Mouse (Mus musculus) midbrain, embryonic 10.5 days (tissue): ENCODE results near the gene Zbed6. TPM values are rescaled to one million over a fixed set of nuclear protein-coding genes. Genes with fewer than 3 reads are reported as not detected.
A peak's percentile ranks its signal among the peaks of the same experiment; 100 is the strongest.
"Not testable (repeated sequence)": the region's sequence is repeated elsewhere in the genome, so short reads cannot be mapped to it uniquely, and the experiment has no call there.

Experiments
- DNase-seq: peaks from one replicate; pipeline ENCODE4 v3.0.0-alpha.2; 2017; ENCODE audit warnings: low spot score
- H3K27ac ChIP-seq: fragments of 300-500 bp; sonication (generic); replicated peaks from 2 replicates; pipeline ENCODE4 v1.5.1; 2016; ENCODE audit warnings: mild to moderate bottlenecking
- H3K27me3 ChIP-seq: fragments of 300-500 bp; sonication (generic); 2 replicates; pipeline ENCODE4 v1.6.1; 2016; ENCODE audit warnings: low read depth, mild to moderate bottlenecking; ENCODE audit not compliant: poor library complexity, severe bottlenecking
- H3K36me3 ChIP-seq: fragments of 300-500 bp; sonication (generic); 2 replicates; pipeline ENCODE4 v1.6.1; 2016; ENCODE audit warnings: mild to moderate bottlenecking, moderate library complexity
- H3K4me1 ChIP-seq: fragments of 300-500 bp; sonication (generic); 2 replicates; pipeline ENCODE4 v1.6.1; 2016
- H3K4me3 ChIP-seq: fragments of 300-500 bp; sonication (generic); 2 replicates; pipeline ENCODE4 v1.5.1; 2016; ENCODE audit warnings: mild to moderate bottlenecking, moderate library complexity
- H3K9me3 ChIP-seq: fragments of 300-500 bp; sonication (generic); replicated peaks from 2 replicates; pipeline ENCODE4 v1.6.1; 2016; ENCODE audit warnings: mild to moderate bottlenecking
- WGBS: fragments of 180-500 bp; shearing (Covaris S2); methylation state at CpG from one replicate; pipeline ENCODE4 v1.1.7; 2016; 5-methylcytosine and 5-hydroxymethylcytosine counted together
- polyA plus RNA-seq: library from polyadenylated mRNA; unstranded; fragments of >200 nt; fragmentation: Nextera tagmentation; extraction: Ambion mirVana; gene quantifications from 2 replicates; pipeline ENCODE4 v1.2.1, GENCODE M21; 2016

Zbed6 gene
- polyA plus RNA-seq, 1 experiment from 2014 or later = not detected

DNA sequence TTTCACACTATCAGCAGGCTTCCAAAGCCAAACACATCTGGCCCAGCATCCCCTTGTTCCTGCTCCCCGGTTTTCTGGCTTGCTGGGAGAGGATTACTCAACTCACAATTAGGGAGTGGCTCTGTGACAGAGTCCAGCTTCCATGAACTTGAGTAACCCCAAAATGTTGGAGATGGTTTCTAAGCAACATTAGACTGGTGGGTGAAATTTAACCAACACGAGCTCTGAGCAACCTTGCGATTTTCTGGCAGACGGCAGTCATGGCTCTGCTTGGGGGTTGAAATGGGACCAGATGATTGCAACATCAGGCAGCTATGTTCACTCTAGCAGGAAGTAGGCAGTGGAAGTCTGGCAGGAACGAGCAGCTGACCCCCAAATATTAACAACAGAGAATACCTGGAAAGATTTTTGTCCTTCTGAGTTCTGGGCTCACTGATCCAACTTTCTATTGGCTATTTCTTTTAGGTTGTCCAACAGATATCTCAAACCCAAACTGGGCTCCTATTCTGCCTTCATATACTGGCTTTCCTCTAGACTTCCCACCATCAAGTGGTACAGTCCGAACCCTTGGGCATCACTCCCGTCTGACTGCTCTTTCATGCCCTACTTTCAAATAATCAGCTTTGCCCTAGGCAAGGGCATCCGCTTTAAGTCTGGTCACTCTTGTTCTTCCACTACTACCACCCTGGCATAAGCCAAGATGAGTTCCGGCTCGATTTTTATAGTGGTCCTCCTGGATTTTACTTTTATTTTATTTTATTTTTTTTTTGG, 25.2 kb upstream of the Zbed6 start:
- DNase-seq = no peak
- 85% methylated on average over 10 of the region's 10 CpGs for WGBS
- Histone ChIP-seq H3K4me1 (no peaks in the 10 kb centered on the region), H3K36me3 (no peaks in the 10 kb centered on the region), H3K9me3 (no peaks in the 10 kb centered on the region), H3K27me3 (no peaks in the 10 kb centered on the region), H3K4me3 (no peak overlapping the region), H3K27ac (no peak overlapping the region)

DNA sequence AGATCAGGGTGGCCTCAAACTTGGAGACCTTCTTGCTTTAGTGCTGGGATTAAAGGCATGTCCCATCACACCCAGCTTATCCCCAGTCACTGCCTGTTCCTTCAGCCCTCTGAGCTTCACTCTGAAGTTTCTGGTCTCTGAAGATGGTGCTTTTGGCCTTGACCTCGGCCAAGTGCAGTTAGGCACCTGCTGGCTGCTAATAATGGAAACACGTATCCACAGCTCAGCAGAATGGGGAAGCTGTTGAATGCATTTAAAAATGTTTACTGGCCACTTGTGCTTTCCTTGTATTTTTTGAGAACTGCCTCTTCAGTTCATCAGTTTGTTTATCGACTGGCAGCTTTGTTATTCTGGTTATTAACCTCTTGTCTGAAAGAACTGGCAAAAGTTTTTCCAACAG, 11.1 kb upstream of the Zbed6 start:
- no peak for DNase-seq
- H3K36me3 ChIP-seq = no peaks in the 10 kb centered on the region
- 81% methylated on average over 3 of the region's 3 CpGs for WGBS
- H3K4me1 ChIP-seq = peaks cover 4% of the 10 kb centered on the region; the same call in 1 of the 2 replicates
- no peaks in the 10 kb centered on the region for H3K9me3 ChIP-seq
- no peak overlapping the region for H3K4me3 ChIP-seq
- no peak overlapping the region for H3K27ac ChIP-seq
- H3K27me3 ChIP-seq = no peaks in the 10 kb centered on the region

GRCm38 (mm10) chr1:133671266-133671665, 10.6 kb upstream of the Zbed6 start:
- WGBS = 93% methylated on average over 3 of the region's 3 CpGs
- DNase-seq = no peak
- no peak overlapping the region for H3K4me3 ChIP-seq
- no peak overlapping the region for H3K27ac ChIP-seq
- no peaks in the 10 kb centered on the region for H3K36me3 ChIP-seq
- no peaks in the 10 kb centered on the region for H3K9me3 ChIP-seq
- no peaks in the 10 kb centered on the region for H3K27me3 ChIP-seq
- peaks cover 4% of the 10 kb centered on the region; the same call in 1 of the 2 replicates for H3K4me1 ChIP-seq

- Histone ChIP-seq H3K36me3 (no peaks in the 10 kb centered on the region), H3K27ac (no peak overlapping the region), H3K4me1 (peaks cover 4% of the 10 kb centered on the region; the same call in 1 of the 2 replicates), H3K4me3 (no peak overlapping the region), H3K9me3 (no peaks in the 10 kb centered on the region), H3K27me3 (no peaks in the 10 kb centered on the region)
- no peak for DNase-seq
- WGBS = 91% methylated on average over 6 of the region's 6 CpGs
Measured at GRCm38 (mm10) chr1:133670776-133671175, 10.1 kb upstream of the Zbed6 start.

GRCm38 (mm10) chr1:133670190-133670589, 9.5 kb upstream of the Zbed6 start:
- no peak for DNase-seq

DNA sequence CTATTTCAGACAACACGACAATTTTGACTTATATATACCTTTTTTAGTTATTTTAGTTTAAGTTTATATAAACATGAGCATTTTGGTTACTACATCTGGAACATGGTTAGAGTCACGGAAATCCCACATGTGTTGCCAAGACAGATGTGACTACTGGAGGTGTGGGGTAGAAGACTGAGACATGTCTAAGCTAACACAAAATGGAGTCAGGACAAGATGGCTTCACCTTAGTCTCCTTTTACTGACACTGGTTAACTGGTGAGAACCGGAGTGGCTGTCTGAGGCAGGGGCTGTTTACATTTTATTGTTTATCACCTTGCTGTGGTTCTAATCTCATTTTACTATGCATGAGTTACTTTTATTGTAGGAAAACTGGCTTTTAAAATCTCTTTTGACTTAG, 7.9 kb upstream of the Zbed6 start:
- WGBS = 89% methylated on average over 3 of the region's 3 CpGs
- DNase-seq = no peak
- H3K9me3 ChIP-seq = no peaks in the 10 kb centered on the region

More at GRCm38 (mm10) chr1:133670190-133670589, 9.5 kb upstream of the Zbed6 start:
- Histone ChIP-seq H3K27me3 (no peaks in the 10 kb centered on the region), H3K36me3 (no peaks in the 10 kb centered on the region), H3K4me3 (no peak overlapping the region), H3K9me3 (no peaks in the 10 kb centered on the region), H3K27ac (no peak overlapping the region; the same call in 1 of the 2 replicates), H3K4me1 (peaks cover 4% of the 10 kb centered on the region; the same call in 1 of the 2 replicates)
- 83% methylated on average over 12 of the region's 12 CpGs for WGBS

GRCm38 (mm10) chr1:133667721-133668120, 7.0 kb upstream of the Zbed6 start:
- H3K27ac ChIP-seq = no peak overlapping the region
- peaks cover 4% of the 10 kb centered on the region; the same call in 1 of the 2 replicates for H3K4me1 ChIP-seq
- no peak for DNase-seq
- WGBS = 21% methylated on average over 7 of the region's 7 CpGs
- no peaks in the 10 kb centered on the region for H3K36me3 ChIP-seq
- no peaks in the 10 kb centered on the region for H3K9me3 ChIP-seq
- H3K27me3 ChIP-seq = no peaks in the 10 kb centered on the region
- no peak overlapping the region for H3K4me3 ChIP-seq

More for the DNA sequence above, 7.9 kb upstream of the Zbed6 start:
- Histone ChIP-seq H3K4me3 (no peak overlapping the region), H3K36me3 (no peaks in the 10 kb centered on the region), H3K27ac (no peak overlapping the region), H3K4me1 (peaks cover 4% of the 10 kb centered on the region; the same call in 1 of the 2 replicates), H3K27me3 (no peaks in the 10 kb centered on the region)

GRCm38 (mm10) chr1:133665713-133666112, 5.0 kb upstream of the Zbed6 start:
- not testable (repeated sequence) for DNase-seq

DNA sequence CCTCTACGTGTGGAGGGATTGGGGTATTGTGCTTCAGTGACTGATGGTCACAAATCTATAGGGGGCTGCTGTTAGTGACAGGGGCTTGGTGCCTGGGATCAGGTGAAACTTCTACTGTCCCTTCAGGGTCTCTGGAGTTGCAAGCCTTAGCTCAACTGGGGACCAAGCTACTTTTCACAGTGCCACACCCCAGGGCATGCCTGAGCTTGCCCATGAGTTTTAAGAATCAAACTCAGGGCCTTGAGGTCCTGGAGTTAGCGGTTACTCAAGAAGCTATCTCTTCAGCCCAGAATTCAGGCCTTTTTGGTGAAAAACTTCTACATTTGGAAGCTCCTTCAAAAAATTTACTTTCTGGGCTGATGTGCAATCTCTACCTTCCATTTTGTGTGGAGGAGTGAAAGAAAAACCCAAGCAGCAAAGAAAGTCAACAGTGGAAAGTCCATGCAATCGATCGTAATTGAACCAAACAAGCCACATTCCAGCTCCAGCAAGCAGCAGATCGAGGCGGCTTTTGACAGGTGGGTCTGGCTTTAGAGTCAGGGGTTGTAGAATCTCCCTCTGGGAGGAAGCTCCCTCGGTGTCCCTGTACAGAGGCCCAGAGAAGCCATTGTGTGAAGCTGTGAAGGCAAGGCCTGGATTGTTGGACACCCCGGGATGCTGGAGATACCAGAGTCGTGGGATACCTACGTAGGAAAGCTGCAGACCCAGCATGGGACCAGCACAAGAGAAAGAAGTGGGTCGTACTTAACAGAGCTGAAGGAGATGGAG, 3.7 kb upstream of the Zbed6 start:
- H3K4me3 ChIP-seq = no peak overlapping the region

More at GRCm38 (mm10) chr1:133665713-133666112, 5.0 kb upstream of the Zbed6 start:
- H3K4me1 ChIP-seq, H3K36me3 ChIP-seq, H3K27me3 ChIP-seq, H3K27ac ChIP-seq, H3K4me3 ChIP-seq, H3K9me3 ChIP-seq: not testable (repeated sequence)
- 83% methylated on average over 8 of the region's 8 CpGs for WGBS

GRCm38 (mm10) chr1:133663427-133663826, 2.7 kb upstream of the Zbed6 start:
- 81% methylated on average over 4 of the region's 4 CpGs for WGBS
- peaks cover 15% of the 10 kb centered on the region for H3K36me3 ChIP-seq
- DNase-seq = no peak

More for the DNA sequence above, 3.7 kb upstream of the Zbed6 start:
- Histone ChIP-seq H3K36me3 (peaks cover 5% of the 10 kb centered on the region), H3K4me1 (peaks cover 14% of the 10 kb centered on the region), H3K27me3 (no peaks in the 10 kb centered on the region), H3K27ac (no peak overlapping the region), H3K9me3 (no peaks in the 10 kb centered on the region)
- DNase-seq = no peak
- 58% methylated on average over 11 of the region's 11 CpGs for WGBS

DNA sequence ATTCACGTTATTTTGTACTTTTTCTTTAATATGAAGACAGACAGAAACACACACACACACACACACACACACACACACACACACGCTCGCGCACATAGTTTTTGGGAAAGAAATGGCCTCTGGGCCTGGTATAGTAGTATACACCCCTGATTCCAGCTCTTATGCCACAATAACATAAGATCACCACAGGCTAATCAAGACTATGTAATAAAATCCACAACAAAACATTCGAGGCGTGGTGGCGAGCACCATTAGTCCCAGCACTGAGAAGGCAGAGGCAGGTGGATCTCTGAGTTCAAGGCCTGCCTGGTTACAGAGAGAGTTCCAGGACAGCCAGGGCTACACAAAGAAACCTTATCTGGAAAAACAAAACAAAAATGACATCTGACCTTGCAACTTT, 2.3 kb upstream of the Zbed6 start:
- no peaks in the 10 kb centered on the region for H3K27me3 ChIP-seq
- H3K36me3 ChIP-seq = peaks cover 20% of the 10 kb centered on the region
- 97% methylated on average over 7 of the region's 7 CpGs for WGBS
- H3K4me1 ChIP-seq = peaks cover 18% of the 10 kb centered on the region
- no peak for DNase-seq
- H3K27ac ChIP-seq = no peak overlapping the region
- H3K4me3 ChIP-seq = no peak overlapping the region
- H3K9me3 ChIP-seq = no peaks in the 10 kb centered on the region

More at GRCm38 (mm10) chr1:133663427-133663826, 2.7 kb upstream of the Zbed6 start:
- no peak overlapping the region for H3K27ac ChIP-seq
- no peaks in the 10 kb centered on the region for H3K9me3 ChIP-seq
- H3K4me1 ChIP-seq = peaks cover 17% of the 10 kb centered on the region
- H3K27me3 ChIP-seq = no peaks in the 10 kb centered on the region
- no peak overlapping the region for H3K4me3 ChIP-seq

DNA sequence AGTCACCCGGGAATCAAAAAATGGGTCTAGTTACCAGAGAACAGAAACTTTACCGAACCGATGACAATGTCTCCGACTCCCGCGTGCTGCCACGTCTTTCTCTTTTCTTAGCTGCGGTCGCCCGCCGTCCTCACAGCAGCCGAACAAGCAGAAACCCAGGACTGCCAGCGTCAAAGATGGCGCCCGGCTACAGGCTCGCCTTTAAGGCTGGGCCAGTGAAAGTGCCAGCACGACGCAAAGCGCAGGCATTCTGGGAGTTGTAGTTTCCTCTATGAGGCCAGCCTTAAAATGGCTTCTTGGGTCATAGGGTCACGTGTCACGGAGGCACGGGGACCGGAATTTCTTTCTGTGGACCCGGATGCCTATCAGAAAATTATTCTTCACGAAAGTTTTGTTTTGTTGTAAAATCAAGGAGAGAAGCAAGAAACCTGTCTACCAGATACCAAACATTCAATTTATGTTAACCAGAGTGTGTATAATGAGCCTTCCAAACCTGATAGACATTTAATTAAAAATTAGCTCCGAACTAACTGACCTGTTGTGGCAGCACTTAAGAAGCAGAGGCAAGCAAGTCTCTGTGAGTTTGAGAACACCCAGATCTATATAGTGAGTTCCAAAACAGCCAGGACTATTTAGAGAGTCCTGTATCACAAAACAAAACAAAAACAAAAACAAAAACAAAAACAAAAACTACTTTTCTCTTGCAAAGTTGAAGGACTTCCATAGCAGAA, 683 bp upstream of the Zbed6 start, which contains the start of gene Gm38394:
Gene Gm38394 (minus strand): TSS at position 116 of the 731 bp plus-strand sequence.
- H3K4me3 ChIP-seq = peak within 1 kb of the TSS; percentile 91
- peak; percentile 94 for DNase-seq
- peaks cover 36% of the 10 kb centered on the region for H3K36me3 ChIP-seq
- H3K27ac ChIP-seq = peak within 1 kb of the TSS; percentile 97
- 3% methylated on average over 26 of the region's 26 CpGs for WGBS
- no peaks in the 10 kb centered on the region for H3K9me3 ChIP-seq
- peaks cover 27% of the 10 kb centered on the region for H3K4me1 ChIP-seq
- no peaks in the 10 kb centered on the region for H3K27me3 ChIP-seq
